Mouse (Mus musculus) Muller cell, postnatal 12 days (primary cell): Measurements from ENCODE around the gene Th.
A peak's percentile ranks its signal among the peaks of the same experiment; 100 is the strongest.

Experiments used
- DNase-seq: peaks from one replicate; pipeline ENCODE4 v3.0.0-alpha.2; 2015; ENCODE audit errors: inconsistent ontology term

Th gene

GRCm38 (mm10) chr7:142901774-142902173 lies 29.2 kb downstream of the Th start:
- no peak for DNase-seq

GRCm38 (mm10) chr7:142899872-142900271 lies 31.1 kb downstream of the Th start:
- no peak for DNase-seq

GRCm38 (mm10) chr7:142897471-142897870 lies 33.5 kb downstream of the Th start:
- no peak for DNase-seq

GRCm38 (mm10) chr7:142895901-142896665 lies 34.8 kb downstream of the Th start:
- no peak for DNase-seq

- DNase-seq, result no peak
Observed at GRCm38 (mm10) chr7:142895223-142895840, 35.6 kb downstream of the Th start.

GRCm38 (mm10) chr7:142894669-142895068 lies 36.3 kb downstream of the Th start:
- peak; percentile 85 for DNase-seq

GRCm38 (mm10) chr7:142893721-142894639 lies 36.9 kb downstream of the Th start:
- DNase-seq, result no peak

- DNase-seq, result no peak
Observed at GRCm38 (mm10) chr7:142893296-142893695, 37.6 kb downstream of the Th start.

- DNase-seq, result no peak
Observed at GRCm38 (mm10) chr7:142869419-142870163, 61.3 kb downstream of the Th start.

- peak; percentile 36 for DNase-seq
Observed at GRCm38 (mm10) chr7:142850681-142851080, 80.2 kb downstream of the Th start.
